Mouse (Mus musculus) limb, embryonic 14.5 days (tissue): ENCODE results near the gene Olfr620. TPM values are rescaled to one million over a fixed set of nuclear protein-coding genes. Genes with fewer than 3 reads are reported as not detected.

ENCODE experiments used
- ATAC-seq: fragments of 200-750 bp; cut with Nextera tagmentation; 2 replicates; pipeline ENCODE4 v1.8.0; 2017; ENCODE audit warnings: low read depth, moderate number of reproducible peaks, moderate TSS enrichment; ENCODE audit not compliant: low FRiP score
- DNase-seq: peaks from one replicate; pipeline ENCODE4 v3.0.0-alpha.2; 2015; ENCODE audit warnings: low spot score
- H3K27ac ChIP-seq: fragments of 300-500 bp; sonication (generic); replicated peaks from 2 replicates; pipeline ENCODE4 v1.5.1; 2014; ENCODE audit warnings: low read depth, mild to moderate bottlenecking, low read length, moderate library complexity, mixed read lengths
- H3K27me3 ChIP-seq: fragments of 300-500 bp; sonication (generic); 2 replicates; pipeline ENCODE4 v1.6.1; 2014; ENCODE audit warnings: low read length, mixed read lengths; ENCODE audit not compliant: control insufficient read depth, insufficient read depth
- H3K36me3 ChIP-seq: fragments of 300-500 bp; sonication (generic); 2 replicates; pipeline ENCODE4 v1.6.1; 2014; ENCODE audit warnings: mild to moderate bottlenecking, low read length, moderate library complexity, mixed read lengths; ENCODE audit not compliant: control insufficient read depth, insufficient read depth
- H3K4me1 ChIP-seq: fragments of 300-500 bp; sonication (generic); 2 replicates; pipeline ENCODE4 v1.6.1; 2014; ENCODE audit warnings: antibody characterized with exemption, low read length, mixed read lengths; ENCODE audit not compliant: control insufficient read depth, insufficient read depth
- H3K4me2 ChIP-seq: fragments of 300-500 bp; sonication (generic); replicated peaks from 2 replicates; pipeline ENCODE4 v1.6.1; 2014; ENCODE audit warnings: low read depth, mild to moderate bottlenecking, low read length, moderate library complexity; ENCODE audit not compliant: severe bottlenecking
- H3K4me3 ChIP-seq: fragments of 300-500 bp; sonication (generic); replicated peaks from 2 replicates; pipeline ENCODE4 v1.5.1; 2014; ENCODE audit warnings: low read length
- H3K9ac ChIP-seq: fragments of 300-500 bp; sonication (generic); 2 replicates; pipeline ENCODE4 v1.6.1; 2014; ENCODE audit warnings: mild to moderate bottlenecking, low read depth, low read length, moderate library complexity; ENCODE audit not compliant: severe bottlenecking
- H3K9me3 ChIP-seq: fragments of 300-500 bp; sonication (generic); 2 replicates; pipeline ENCODE4 v1.6.1; 2016; ENCODE audit warnings: low read length; ENCODE audit not compliant: control insufficient read depth
- POLR2A ChIP-seq: fragments of 200-500 bp; IDR thresholded peaks from 2 replicates; pipeline ENCODE4 v1.8.0; 2012; ENCODE audit warnings: inconsistent platforms, mild to moderate bottlenecking, moderate library complexity, borderline replicate concordance; ENCODE audit not compliant: insufficient read depth, insufficient read length; ENCODE audit errors: extremely low read depth
- WGBS: fragments of 180-500 bp; shearing (Covaris S2); extraction: QIAGEN DNeasy Blood & Tissue Kit; methylation state at CpG from one replicate; pipeline ENCODE4 v1.1.7; 2014; 5-methylcytosine and 5-hydroxymethylcytosine counted together
- microRNA-seq: library from miRNA; unstranded; fragments of <30 nt; microRNA quantifications from one replicate; pipeline ENCODE4, GENCODE M21; 2016
- polyA plus RNA-seq, 2 experiments: library from polyadenylated mRNA; depleted of rRNA in 1 of 2; stranded (reverse) in 1 of 2; unstranded in 1 of 2; fragments of >200 nt; fragmentation: Nextera tagmentation in 1 of 2; extraction: Ambion mirVana in 1 of 2; gene quantifications; 2 replicates each; pipeline versions ENCODE4 v1.2.1 to v1.2.3; 2012 to 2014

The Olfr620 gene
- polyA plus RNA-seq, 2 experiments = not detected

DNA sequence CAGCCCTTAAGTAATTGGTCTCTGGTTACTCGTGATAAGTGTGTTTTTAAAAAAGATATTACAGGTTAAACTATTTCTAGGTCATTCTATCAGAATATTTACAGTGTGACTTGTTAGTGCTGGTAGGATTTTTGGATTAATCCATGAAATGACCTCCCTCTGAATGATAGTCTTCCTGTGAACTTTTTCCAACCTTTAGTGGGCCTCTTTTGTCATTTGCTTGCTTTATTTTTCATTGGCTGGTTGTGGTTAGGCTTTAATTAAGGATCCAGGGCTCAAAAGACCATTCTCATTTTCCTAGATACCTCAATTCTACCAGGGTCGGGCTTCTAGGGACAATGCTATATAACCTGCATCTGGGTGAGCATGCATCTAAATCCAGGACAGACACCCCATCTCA, 22.5 kb downstream of the Olfr620 start, which contains the start of gene Olfr618:
Gene Olfr618, plus strand, starts transcription at position 301 of the 400 bp plus-strand sequence.
- DNase-seq (no peak), ATAC-seq (no peak)
- Histone ChIP-seq H3K36me3 (no peaks in the 10 kb centered on the region), H3K27me3 (no peaks in the 10 kb centered on the region), H3K4me2 (no peak within 1 kb of the TSS), H3K4me3 (no peak within 1 kb of the TSS), H3K27ac (no peak within 1 kb of the TSS), H3K4me1 (no peaks in the 10 kb centered on the region), H3K9ac (no peak within 1 kb of the TSS), H3K9me3 (no peaks in the 10 kb centered on the region)
- 57% methylated on average over 2 of the region's 2 CpGs for WGBS
- TF ChIP-seq POLR2A = no peak

GRCm38 (mm10) chr7:103572761-103573160, 39.6 kb downstream of the Olfr620 start, which contains the start of gene Olfr617:
TSS of gene Olfr617 (plus strand) at chr7:103573061.
- Histone ChIP-seq H3K9me3 (no peaks in the 10 kb centered on the region), H3K9ac (no peak within 1 kb of the TSS), H3K4me2 (no peak within 1 kb of the TSS), H3K4me1 (no peaks in the 10 kb centered on the region), H3K36me3 (no peaks in the 10 kb centered on the region), H3K27me3 (no peaks in the 10 kb centered on the region), H3K27ac (no peak within 1 kb of the TSS), H3K4me3 (no peak within 1 kb of the TSS)
- no peak for TF ChIP-seq POLR2A
- no peak for DNase-seq
- 73% methylated on average over 1 of the region's 1 CpGs for WGBS
- ATAC-seq = no peak

GRCm38 (mm10) chr7:103569043-103569442, 43.3 kb downstream of the Olfr620 start, which contains the start of gene Olfr616:
TSS of gene Olfr616 (minus strand) at chr7:103569143.
- Histone ChIP-seq H3K9ac (no peak within 1 kb of the TSS), H3K27ac (no peak within 1 kb of the TSS), H3K4me1 (no peaks in the 10 kb centered on the region), H3K9me3 (no peaks in the 10 kb centered on the region), H3K27me3 (no peaks in the 10 kb centered on the region), H3K36me3 (no peaks in the 10 kb centered on the region), H3K4me3 (no peak within 1 kb of the TSS), H3K4me2 (no peak within 1 kb of the TSS)
- DNase-seq (no peak), ATAC-seq (no peak)
- WGBS = 70% methylated on average over 3 of the region's 3 CpGs
- no peak for TF ChIP-seq POLR2A

GRCm38 (mm10) chr7:103555779-103556178, 56.6 kb downstream of the Olfr620 start, which contains the start of gene Olfr615:
TSS of gene Olfr615 (plus strand) at chr7:103556079.
- Histone ChIP-seq H3K4me2 (no peak within 1 kb of the TSS), H3K27me3 (no peaks in the 10 kb centered on the region), H3K4me1 (no peaks in the 10 kb centered on the region), H3K9me3 (no peaks in the 10 kb centered on the region), H3K4me3 (no peak within 1 kb of the TSS), H3K36me3 (no peaks in the 10 kb centered on the region), H3K9ac (no peak within 1 kb of the TSS), H3K27ac (no peak within 1 kb of the TSS)
- ATAC-seq = no peak
- no peak for DNase-seq
- TF ChIP-seq POLR2A = no peak
- WGBS = 79% methylated on average over 2 of the region's 2 CpGs

Small RNA genes within 50 kb of the gene (microRNA-seq; reads per million reads assigned to microRNA genes)
- gene Gm26506 = not detected

Other genes starting within 250 kb of the Olfr620 start
Only the 30 nearest of the 33 such genes appear.
- gene Olfr603, start 226.4 kb downstream of the Olfr620 start, polyA plus RNA-seq (2012; rRNA removed) = not detected in 2 replicates
- not detected in 2 replicates for gene Olfr603, start 226.4 kb downstream of the Olfr620 start, polyA plus RNA-seq (2014; fragmentation: Nextera tagmentation; extraction: Ambion mirVana)
- not detected in 2 replicates for gene Usp17lc, start 197.5 kb downstream of the Olfr620 start, polyA plus RNA-seq (2012; rRNA removed)
- not detected in 2 replicates for gene Usp17lc, start 197.5 kb downstream of the Olfr620 start, polyA plus RNA-seq (2014; fragmentation: Nextera tagmentation; extraction: Ambion mirVana)
- not detected in 2 replicates for gene Olfr605, start 167.1 kb downstream of the Olfr620 start, polyA plus RNA-seq (2012; rRNA removed)
- not detected in 2 replicates for gene Olfr605, start 167.1 kb downstream of the Olfr620 start, polyA plus RNA-seq (2014; fragmentation: Nextera tagmentation; extraction: Ambion mirVana)
- gene Olfr606, start 163.5 kb downstream of the Olfr620 start, polyA plus RNA-seq (2012; rRNA removed) = not detected in 2 replicates
- gene Olfr606, start 163.5 kb downstream of the Olfr620 start, polyA plus RNA-seq (2014; fragmentation: Nextera tagmentation; extraction: Ambion mirVana) = not detected in 2 replicates
- gene Olfr607, start 148.4 kb downstream of the Olfr620 start, polyA plus RNA-seq (2012; rRNA removed) = not detected in 2 replicates
- gene Olfr607, start 148.4 kb downstream of the Olfr620 start, polyA plus RNA-seq (2014; fragmentation: Nextera tagmentation; extraction: Ambion mirVana) = not detected in 2 replicates
- gene Olfr608, start 142.7 kb downstream of the Olfr620 start, polyA plus RNA-seq (2012; rRNA removed) = not detected in 2 replicates
- not detected in 2 replicates for gene Olfr608, start 142.7 kb downstream of the Olfr620 start, polyA plus RNA-seq (2014; fragmentation: Nextera tagmentation; extraction: Ambion mirVana)
- gene Olfr609, start 114.5 kb downstream of the Olfr620 start, polyA plus RNA-seq (2012; rRNA removed) = not detected in 2 replicates
- not detected in 2 replicates for gene Olfr609, start 114.5 kb downstream of the Olfr620 start, polyA plus RNA-seq (2014; fragmentation: Nextera tagmentation; extraction: Ambion mirVana)
- gene Olfr610, start 100.4 kb downstream of the Olfr620 start, polyA plus RNA-seq (2012; rRNA removed) = not detected in 2 replicates
- not detected in 2 replicates for gene Olfr610, start 100.4 kb downstream of the Olfr620 start, polyA plus RNA-seq (2014; fragmentation: Nextera tagmentation; extraction: Ambion mirVana)
- not detected in 2 replicates for gene Olfr611, start 91.7 kb downstream of the Olfr620 start, polyA plus RNA-seq (2012; rRNA removed)
- gene Olfr611, start 91.7 kb downstream of the Olfr620 start, polyA plus RNA-seq (2014; fragmentation: Nextera tagmentation; extraction: Ambion mirVana) = not detected in 2 replicates
- not detected in 2 replicates for gene Olfr612, start 69.8 kb downstream of the Olfr620 start, polyA plus RNA-seq (2012; rRNA removed)
- gene Olfr612, start 69.8 kb downstream of the Olfr620 start, polyA plus RNA-seq (2014; fragmentation: Nextera tagmentation; extraction: Ambion mirVana) = not detected in 2 replicates
- gene Olfr613, start 64.5 kb downstream of the Olfr620 start, polyA plus RNA-seq (2012; rRNA removed) = not detected in 2 replicates
- gene Olfr613, start 64.5 kb downstream of the Olfr620 start, polyA plus RNA-seq (2014; fragmentation: Nextera tagmentation; extraction: Ambion mirVana) = not detected in 2 replicates
- gene Olfr615, start 56.5 kb downstream of the Olfr620 start, polyA plus RNA-seq (2012; rRNA removed) = not detected in 2 replicates
- gene Olfr615, start 56.5 kb downstream of the Olfr620 start, polyA plus RNA-seq (2014; fragmentation: Nextera tagmentation; extraction: Ambion mirVana) = not detected in 2 replicates
- not detected in 2 replicates for gene Olfr616, start 43.4 kb downstream of the Olfr620 start, polyA plus RNA-seq (2012; rRNA removed)
- gene Olfr616, start 43.4 kb downstream of the Olfr620 start, polyA plus RNA-seq (2014; fragmentation: Nextera tagmentation; extraction: Ambion mirVana) = not detected in 2 replicates
- gene Olfr617, start 39.5 kb downstream of the Olfr620 start, polyA plus RNA-seq (2012; rRNA removed) = not detected in 2 replicates
- not detected in 2 replicates for gene Olfr617, start 39.5 kb downstream of the Olfr620 start, polyA plus RNA-seq (2014; fragmentation: Nextera tagmentation; extraction: Ambion mirVana)
- gene Olfr618, start 22.4 kb downstream of the Olfr620 start, polyA plus RNA-seq (2012; rRNA removed) = not detected in 2 replicates
- not detected in 2 replicates for gene Olfr618, start 22.4 kb downstream of the Olfr620 start, polyA plus RNA-seq (2014; fragmentation: Nextera tagmentation; extraction: Ambion mirVana)
- gene Olfr619, start 12.0 kb downstream of the Olfr620 start, polyA plus RNA-seq (2012; rRNA removed) = not detected in 2 replicates
- gene Olfr619, start 12.0 kb downstream of the Olfr620 start, polyA plus RNA-seq (2014; fragmentation: Nextera tagmentation; extraction: Ambion mirVana) = not detected in 2 replicates
- gene Olfr622, start 30.2 kb upstream of the Olfr620 start, polyA plus RNA-seq (2012; rRNA removed) = not detected in 2 replicates
- not detected in 2 replicates for gene Olfr622, start 30.2 kb upstream of the Olfr620 start, polyA plus RNA-seq (2014; fragmentation: Nextera tagmentation; extraction: Ambion mirVana)
- not detected in 2 replicates for gene Olfr623, start 51.2 kb upstream of the Olfr620 start, polyA plus RNA-seq (2012; rRNA removed)
- not detected in 2 replicates for gene Olfr623, start 51.2 kb upstream of the Olfr620 start, polyA plus RNA-seq (2014; fragmentation: Nextera tagmentation; extraction: Ambion mirVana)
- gene Olfr624, start 58.7 kb upstream of the Olfr620 start, polyA plus RNA-seq (2012; rRNA removed) = 0.03 TPM in 1 of 2 replicates, not detected in the other
- 0.06 and 0.07 TPM in 2 replicates for gene Olfr624, start 58.7 kb upstream of the Olfr620 start, polyA plus RNA-seq (2014; fragmentation: Nextera tagmentation; extraction: Ambion mirVana)
- not detected in 2 replicates for gene Olfr625-ps1, start 70.2 kb upstream of the Olfr620 start, polyA plus RNA-seq (2012; rRNA removed)
- gene Olfr625-ps1, start 70.2 kb upstream of the Olfr620 start, polyA plus RNA-seq (2014; fragmentation: Nextera tagmentation; extraction: Ambion mirVana) = not detected in 2 replicates
- not detected in 2 replicates for gene Olfr243, start 102.1 kb upstream of the Olfr620 start, polyA plus RNA-seq (2012; rRNA removed)
- not detected in 2 replicates for gene Olfr243, start 102.1 kb upstream of the Olfr620 start, polyA plus RNA-seq (2014; fragmentation: Nextera tagmentation; extraction: Ambion mirVana)
- gene Olfr628, start 117.8 kb upstream of the Olfr620 start, polyA plus RNA-seq (2012; rRNA removed) = not detected in 2 replicates
- not detected in 2 replicates for gene Olfr628, start 117.8 kb upstream of the Olfr620 start, polyA plus RNA-seq (2014; fragmentation: Nextera tagmentation; extraction: Ambion mirVana)
- not detected in 2 replicates for gene Olfr629, start 132.4 kb upstream of the Olfr620 start, polyA plus RNA-seq (2012; rRNA removed)
- gene Olfr629, start 132.4 kb upstream of the Olfr620 start, polyA plus RNA-seq (2014; fragmentation: Nextera tagmentation; extraction: Ambion mirVana) = not detected in 2 replicates
- not detected in 2 replicates for gene Olfr630, start 144.8 kb upstream of the Olfr620 start, polyA plus RNA-seq (2012; rRNA removed)
- not detected in 2 replicates for gene Olfr630, start 144.8 kb upstream of the Olfr620 start, polyA plus RNA-seq (2014; fragmentation: Nextera tagmentation; extraction: Ambion mirVana)
- gene Olfr69, start 159.1 kb upstream of the Olfr620 start, polyA plus RNA-seq (2012; rRNA removed) = not detected in 2 replicates
- gene Olfr69, start 159.1 kb upstream of the Olfr620 start, polyA plus RNA-seq (2014; fragmentation: Nextera tagmentation; extraction: Ambion mirVana) = not detected in 2 replicates
- gene Olfr68, start 167.2 kb upstream of the Olfr620 start, polyA plus RNA-seq (2012; rRNA removed) = not detected in 2 replicates
- gene Olfr68, start 167.2 kb upstream of the Olfr620 start, polyA plus RNA-seq (2014; fragmentation: Nextera tagmentation; extraction: Ambion mirVana) = not detected in 2 replicates
- gene Olfr67, start 179.3 kb upstream of the Olfr620 start, polyA plus RNA-seq (2012; rRNA removed) = 0.03 TPM in 1 of 2 replicates, not detected in the other
- gene Olfr67, start 179.3 kb upstream of the Olfr620 start, polyA plus RNA-seq (2014; fragmentation: Nextera tagmentation; extraction: Ambion mirVana) = not detected in 2 replicates
- 2,382 and 2,478 TPM in 2 replicates for gene Hbb-bt, start 201.5 kb upstream of the Olfr620 start, polyA plus RNA-seq (2012; rRNA removed)
- gene Hbb-bt, start 201.5 kb upstream of the Olfr620 start, polyA plus RNA-seq (2014; fragmentation: Nextera tagmentation; extraction: Ambion mirVana) = 2,610 and 4,062 TPM in 2 replicates
- 9,008 and 9,822 TPM in 2 replicates for gene Hbb-bs, start 215.6 kb upstream of the Olfr620 start, polyA plus RNA-seq (2012; rRNA removed)
- 6,131 and 9,529 TPM in 2 replicates for gene Hbb-bs, start 215.6 kb upstream of the Olfr620 start, polyA plus RNA-seq (2014; fragmentation: Nextera tagmentation; extraction: Ambion mirVana)
- not detected in 2 replicates for gene Hbb-bh2, start 228.0 kb upstream of the Olfr620 start, polyA plus RNA-seq (2012; rRNA removed)
- not detected in 2 replicates for gene Hbb-bh2, start 228.0 kb upstream of the Olfr620 start, polyA plus RNA-seq (2014; fragmentation: Nextera tagmentation; extraction: Ambion mirVana)